Mouse (Mus musculus) gastrocnemius, postnatal 14 days (tissue): ENCODE data around the gene Zbtb7b. TPM values are rescaled to one million over a fixed set of nuclear protein-coding genes. Genes with fewer than 3 reads are reported as not detected.

Experiments used
- DNase-seq: peaks from one replicate; pipeline ENCODE4 v3.0.0; 2021; ENCODE audit warnings: mixed read lengths
- intact Hi-C: fragments of 180-260 bp; cut with DNase I; formaldehyde crosslinking; loops from one replicate; pipeline ENCODE4 v1.15.1; 2025; ENCODE audit warnings: low total_unique reads
- total RNA-seq, 2 experiments: library from RNA; stranded (reverse); gene quantifications; 2 replicates each; pipeline ENCODE4 v1.2.3; 2021

Gene Zbtb7b
- total RNA-seq, 2 experiments from 2014 or later = 18.4 to 24.0 TPM

DNA sequence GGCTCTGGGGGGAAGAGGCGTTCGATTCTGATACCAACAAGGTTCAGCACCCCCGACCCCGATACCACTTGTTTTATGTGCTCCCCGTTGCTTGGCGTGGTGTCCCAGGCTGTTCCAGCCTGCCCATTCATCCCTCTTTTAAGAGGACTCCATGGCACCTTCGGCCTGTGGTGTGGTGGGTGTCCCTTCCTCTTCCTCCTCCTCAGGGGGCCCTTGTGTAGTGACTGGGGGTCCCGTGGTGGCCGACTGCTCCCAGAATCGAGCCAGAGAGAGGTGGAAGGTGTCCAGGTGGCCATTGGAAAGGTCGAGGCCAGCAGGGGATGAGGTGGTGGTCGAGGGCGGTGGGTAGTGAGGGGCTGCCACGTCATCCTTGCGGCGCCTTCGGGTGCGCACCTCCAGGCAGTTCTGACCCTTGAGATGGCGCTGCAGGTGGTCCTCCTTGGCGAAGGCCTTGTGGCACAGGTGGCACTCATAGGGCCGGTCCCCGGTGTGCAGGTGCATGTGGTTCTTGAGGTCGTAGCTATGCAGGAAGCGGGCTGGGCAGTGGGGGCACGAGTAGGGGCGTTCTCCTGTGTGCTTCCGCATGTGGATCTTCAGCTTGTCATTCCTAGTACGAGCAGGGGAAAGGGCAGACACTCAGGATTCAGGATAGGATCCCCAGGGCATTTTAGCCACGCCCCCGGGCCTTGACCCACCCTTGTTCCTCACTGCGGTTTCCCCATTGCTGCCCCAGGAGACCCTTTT, 15.0 kb downstream of the Zbtb7b start:
- no peak for DNase-seq
- intact Hi-C loops = loop anchor here (10.0 kb wide), 1 partner anchor 105 kb away; no protein-coding TSS in a partner anchor

DNA sequence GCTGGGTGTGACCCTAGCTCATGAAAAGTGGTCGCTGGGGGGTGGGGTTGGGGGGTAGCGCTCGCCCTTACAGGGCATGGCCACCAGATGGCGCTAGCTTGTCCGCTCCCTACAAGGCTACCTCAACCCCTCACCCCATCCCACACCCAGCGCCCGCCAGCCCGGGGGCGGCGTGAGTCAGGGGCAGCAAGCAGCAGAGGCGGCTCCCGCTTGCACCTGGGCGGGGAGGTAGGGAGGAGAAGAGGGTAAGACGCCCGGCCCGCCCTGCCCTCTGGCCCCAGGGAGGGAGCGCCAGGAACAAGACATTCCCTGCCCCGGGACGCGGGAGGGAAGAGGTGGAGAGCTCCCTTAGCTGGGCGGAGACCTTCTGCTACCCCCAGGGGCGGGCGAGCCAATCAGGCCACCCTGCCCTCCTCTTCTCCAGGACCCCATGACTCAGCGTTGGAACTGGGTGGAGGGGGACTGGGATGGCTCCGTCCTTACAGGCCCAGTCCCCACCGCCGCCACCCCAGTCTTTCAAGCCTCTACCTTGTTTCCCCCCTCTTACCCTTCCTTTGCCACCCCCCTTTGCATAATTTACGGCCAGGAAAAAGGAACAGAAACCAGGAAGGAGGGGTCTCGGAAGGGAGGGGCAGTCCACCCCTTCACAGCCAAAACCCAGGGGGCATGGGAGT, 16.0 kb downstream of the Zbtb7b start:
- intact Hi-C loops = loop anchor here (10.0 kb wide), 1 partner anchor 106 kb away; no protein-coding TSS in a partner anchor
- peak; percentile 78 for DNase-seq

DNA sequence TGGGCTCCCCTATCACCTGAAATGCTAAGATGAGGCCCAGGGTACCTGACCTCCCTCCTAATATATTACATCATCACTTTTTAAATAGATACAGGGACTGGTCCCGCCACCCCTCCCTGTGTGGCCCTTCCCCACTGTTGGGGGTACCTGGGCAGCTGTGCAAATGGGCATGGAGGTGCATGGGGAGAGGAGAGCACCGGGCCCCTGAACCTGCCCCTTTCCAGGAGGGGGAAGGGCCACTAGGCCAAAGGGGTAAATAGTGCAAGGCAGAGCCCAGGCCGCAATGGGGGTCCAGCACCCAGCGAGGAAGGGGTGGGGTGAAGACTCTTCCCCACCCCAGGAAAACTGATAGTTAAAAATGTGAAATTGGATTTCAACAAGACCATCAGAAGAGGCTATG, 16.7 kb downstream of the Zbtb7b start:
- no peak for DNase-seq
- intact Hi-C loops = loop anchor here (10.0 kb wide), 1 partner anchor 107 kb away; no protein-coding TSS in a partner anchor

DNA sequence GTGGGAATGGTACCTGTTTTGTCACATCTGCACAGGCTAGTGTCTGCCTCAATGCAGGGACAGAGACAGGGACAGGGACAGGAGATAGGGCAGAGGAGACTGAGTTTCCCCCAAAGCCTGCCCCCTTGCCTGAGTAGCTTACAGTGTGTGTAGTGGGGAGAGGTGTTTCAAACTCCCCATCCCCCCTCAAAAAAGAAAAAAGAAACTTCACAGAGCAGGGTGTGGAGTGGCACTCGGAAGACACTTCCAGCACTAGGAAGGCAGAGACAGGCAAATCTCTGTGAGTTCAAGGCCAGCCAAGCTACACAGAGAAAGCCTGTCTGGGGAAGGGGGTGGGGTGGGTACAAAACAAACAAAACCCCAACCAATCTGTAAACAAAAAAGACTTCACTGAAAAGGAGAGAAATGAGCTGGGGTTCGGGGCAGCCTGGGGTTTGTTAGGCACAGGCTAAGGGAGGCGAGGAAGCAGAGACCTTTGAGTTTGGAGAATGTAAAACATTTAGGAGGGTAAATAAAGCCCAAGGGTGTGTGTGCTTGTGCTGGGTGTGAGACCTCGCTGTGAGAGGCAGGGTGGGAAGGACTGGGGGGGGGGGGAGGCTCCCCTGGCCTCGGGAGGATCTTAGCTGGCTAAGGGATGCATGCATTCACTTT, 20.9 kb downstream of the Zbtb7b start:
- DNase-seq = no peak
- intact Hi-C loops = loop anchor here (10.0 kb wide), 1 partner anchor 111 kb away; no protein-coding TSS in a partner anchor

DNA sequence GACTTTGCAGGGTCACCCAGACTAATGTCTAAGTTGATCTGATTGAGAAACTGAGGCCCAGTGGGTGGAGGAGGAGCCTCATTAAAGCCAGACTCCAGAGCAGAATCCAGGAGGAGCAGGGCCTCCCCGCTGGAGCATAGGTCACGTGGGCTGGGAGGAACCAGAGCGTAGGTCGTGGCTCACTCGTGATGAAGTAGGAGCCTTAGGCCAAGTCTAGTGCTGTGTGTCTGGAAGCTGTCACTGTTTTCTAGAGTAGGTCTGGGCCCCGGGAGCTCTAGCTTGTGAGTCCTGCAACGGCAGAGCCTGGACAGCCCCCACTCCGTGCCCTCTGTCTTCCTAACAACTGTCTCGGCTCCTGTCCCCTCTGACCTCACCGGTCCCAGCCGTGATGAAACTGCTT, 27.2 kb downstream of the Zbtb7b start:
- intact Hi-C loops = no loop called here
- no peak for DNase-seq

DNA sequence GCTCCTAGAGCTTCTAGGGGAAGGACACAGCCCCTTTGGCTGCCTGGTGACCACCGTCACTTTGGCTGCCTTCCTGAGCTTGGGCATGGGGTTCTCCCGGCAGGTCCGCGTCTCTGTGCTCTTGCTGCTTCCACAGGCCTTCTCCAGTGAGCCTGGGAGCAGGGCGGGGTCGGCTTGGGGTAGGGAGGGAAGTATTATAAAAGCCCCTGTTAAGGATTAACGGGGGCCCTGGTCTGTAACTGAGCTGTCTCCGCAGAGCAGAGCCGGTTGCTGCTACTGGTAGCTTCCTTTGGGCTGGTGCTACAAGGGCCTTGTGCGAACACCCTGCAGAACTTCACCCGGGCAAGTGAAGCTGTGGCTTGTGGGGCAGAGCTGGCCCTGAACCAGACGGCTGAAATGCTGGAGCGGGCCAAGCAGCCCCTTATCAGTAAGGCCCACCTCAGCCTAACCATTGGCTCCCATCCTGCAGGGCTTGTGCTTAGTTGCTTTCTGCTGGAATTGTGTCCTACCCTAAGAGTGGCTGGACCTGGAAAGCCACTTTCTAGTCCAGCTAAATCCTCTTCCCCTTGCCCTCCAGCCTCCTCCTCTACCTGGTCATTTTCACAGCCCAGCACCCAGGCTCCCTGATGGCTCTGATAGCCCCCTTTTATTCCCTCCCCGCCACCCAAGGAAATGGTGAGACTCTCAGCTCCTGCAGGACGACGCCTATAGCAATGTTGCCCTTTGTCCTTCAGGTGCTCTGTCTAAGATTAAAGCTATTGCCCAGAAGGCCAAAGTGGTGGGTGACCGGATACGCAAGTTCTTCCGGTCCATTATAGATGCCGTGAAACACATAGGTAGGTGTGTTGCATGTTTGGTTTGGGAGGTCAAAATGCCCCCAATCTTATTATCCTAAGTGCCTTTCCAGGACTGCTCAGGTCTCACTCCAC, 28.8 kb downstream of the Zbtb7b start:
- DNase-seq = no peak
- intact Hi-C loops = no loop called here

DNA sequence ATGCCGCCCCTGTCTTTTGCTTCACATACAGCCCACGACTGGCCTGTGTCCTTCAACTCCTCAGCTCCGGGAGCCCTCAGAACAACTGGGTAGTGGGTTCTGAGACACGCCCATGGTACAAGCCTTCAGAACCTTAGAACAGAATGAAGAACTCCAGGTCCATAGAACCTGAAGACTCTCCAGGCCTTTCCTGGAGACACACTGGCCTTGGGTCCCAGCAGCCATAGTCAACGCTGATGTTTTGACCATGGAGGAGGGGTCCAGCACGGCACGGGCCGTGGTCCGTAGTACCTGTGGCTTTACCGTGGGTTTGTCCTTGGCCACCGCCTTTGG, 29.5 kb downstream of the Zbtb7b start, which contains the start of gene Dcst1:
Dcst1 (minus strand) TSS at position 101 of the 333 bp plus-strand sequence.
- intact Hi-C loops = no loop called here
- DNase-seq = no peak

DNA sequence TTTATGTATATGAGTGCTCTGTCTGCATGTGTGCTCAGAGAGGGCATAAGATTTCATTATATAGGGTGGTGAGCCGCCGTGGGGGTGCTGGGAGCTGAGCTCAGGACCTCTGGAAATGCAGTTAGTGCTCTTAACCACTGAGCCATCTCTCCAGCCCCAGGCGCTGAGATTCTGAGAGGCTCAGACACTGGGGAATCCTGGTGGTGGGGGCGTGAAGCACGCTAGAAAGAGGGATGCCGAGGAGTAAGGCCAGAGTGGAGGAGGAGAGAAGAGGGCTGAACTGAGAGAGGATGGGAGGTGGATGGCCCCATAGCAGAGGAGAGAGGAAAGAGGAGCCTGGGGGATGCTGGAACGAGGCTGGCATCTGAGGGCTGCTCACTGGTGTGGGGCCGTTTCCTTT, 29.9 kb downstream of the Zbtb7b start:
- intact Hi-C loops = no loop called here
- DNase-seq = no peak

DNA sequence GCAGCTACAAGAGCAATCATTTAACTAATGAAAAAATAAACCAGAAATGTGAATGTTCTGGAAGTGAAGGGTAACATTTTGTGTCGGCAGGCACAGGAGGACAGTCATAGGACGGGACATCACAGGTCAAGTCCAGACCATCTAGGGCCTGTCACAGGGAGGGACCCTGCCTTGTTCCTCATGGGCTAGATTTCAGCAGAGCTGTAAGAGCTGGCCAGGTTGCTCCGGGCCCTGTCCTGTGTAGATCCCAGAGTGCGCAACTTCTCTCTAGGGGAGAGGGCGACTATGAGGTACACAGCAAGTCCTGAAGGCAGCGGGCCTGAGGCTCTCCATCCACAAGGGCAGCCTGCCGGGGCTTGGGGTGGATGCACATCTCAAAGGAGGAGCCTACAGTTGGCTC, 32.9 kb downstream of the Zbtb7b start, which contains the start of gene Dcst2:
Dcst2 (plus strand) TSS at position 301 of the 400 bp plus-strand sequence.
- intact Hi-C loops = no loop called here
- no peak for DNase-seq

DNA sequence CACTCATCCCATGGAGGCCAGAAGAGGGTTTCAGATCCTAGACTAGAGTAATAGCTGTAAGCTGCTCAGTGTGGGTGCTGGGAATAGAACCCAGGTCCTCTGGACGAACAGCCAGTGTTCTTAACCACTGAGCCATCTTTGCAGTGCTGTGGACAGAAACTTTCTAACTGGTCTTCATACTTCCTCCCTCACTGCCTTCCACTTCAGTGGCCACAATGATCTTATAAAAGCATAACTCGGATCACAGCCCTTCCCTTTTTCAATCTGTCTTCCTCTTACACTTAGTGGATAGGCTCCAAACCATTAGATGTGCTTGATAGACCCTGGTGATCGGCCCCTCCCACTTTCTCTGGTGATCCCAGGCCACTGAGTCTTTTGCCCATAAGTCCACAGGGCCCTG, 34.3 kb downstream of the Zbtb7b start:
- DNase-seq = no peak
- intact Hi-C loops = no loop called here

DNA sequence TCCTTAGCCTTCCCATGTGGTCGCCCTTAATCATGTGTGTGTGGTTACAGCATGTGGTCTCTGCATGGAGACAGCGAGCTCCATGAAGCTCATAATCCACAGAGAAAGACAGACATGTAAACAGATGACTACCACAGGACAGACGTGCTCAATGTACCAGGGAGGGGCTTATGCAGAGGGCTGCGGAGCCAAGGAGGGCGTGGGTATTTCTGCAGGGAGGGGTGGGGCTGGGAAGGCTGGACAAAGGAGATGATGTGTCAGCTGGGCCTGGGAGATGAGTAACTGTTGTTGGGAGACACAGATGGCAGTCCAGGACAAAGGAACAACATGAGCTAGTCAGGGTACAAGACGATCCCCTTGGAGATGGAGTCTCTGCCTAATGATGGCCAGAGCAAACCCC, 34.9 kb downstream of the Zbtb7b start:
- DNase-seq = no peak
- intact Hi-C loops = loop anchor here (5.0 kb wide), 1 partner anchor 42 kb away; no protein-coding TSS in a partner anchor

DNA sequence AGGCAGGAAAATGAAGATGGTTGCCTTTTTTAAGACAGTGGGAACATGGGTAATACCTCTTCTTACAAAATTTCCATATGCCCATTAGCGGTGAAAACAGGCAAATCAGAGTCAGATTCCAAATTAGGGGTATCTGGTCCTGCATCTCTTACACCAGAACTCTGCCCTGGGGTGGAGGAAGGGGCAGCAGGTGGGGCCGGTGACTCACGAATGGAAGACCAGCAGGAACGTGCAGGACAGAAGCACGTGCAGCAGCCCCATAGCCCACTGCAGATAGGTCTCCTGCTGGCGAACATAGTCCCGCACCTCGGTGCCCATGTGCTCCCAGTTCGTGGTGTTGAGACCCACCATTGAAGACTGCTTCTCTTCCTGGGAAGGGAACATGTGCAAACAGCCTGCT, 38.5 kb downstream of the Zbtb7b start:
- intact Hi-C loops = loop anchor here (5.0 kb wide), 1 partner anchor 39 kb away; no protein-coding TSS in a partner anchor

DNA sequence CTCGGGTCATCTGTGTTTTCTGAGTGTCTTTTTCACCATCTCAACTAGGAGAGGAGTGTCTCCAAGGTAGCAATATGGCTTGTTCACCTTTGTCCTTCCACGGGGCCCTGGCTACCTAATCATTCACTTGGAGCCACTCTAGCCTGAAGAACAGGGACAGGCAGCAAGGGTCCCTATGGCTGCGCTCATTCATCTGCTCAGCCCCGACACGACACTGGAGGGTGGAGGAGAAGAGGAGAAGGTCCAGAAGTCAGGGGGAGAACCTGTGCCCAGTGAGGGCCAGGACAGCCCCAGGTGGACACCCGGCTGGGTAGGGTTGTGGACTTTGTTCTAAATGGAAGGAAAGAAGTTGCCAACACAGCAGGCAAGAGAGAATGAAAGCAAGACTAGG, 39.1 kb downstream of the Zbtb7b start:
- DNase-seq = no peak
- intact Hi-C loops = loop anchor here (5.0 kb wide), 1 partner anchor 38 kb away; no protein-coding TSS in a partner anchor

More for the DNA sequence above, 38.5 kb downstream of the Zbtb7b start:
- no peak for DNase-seq

DNA sequence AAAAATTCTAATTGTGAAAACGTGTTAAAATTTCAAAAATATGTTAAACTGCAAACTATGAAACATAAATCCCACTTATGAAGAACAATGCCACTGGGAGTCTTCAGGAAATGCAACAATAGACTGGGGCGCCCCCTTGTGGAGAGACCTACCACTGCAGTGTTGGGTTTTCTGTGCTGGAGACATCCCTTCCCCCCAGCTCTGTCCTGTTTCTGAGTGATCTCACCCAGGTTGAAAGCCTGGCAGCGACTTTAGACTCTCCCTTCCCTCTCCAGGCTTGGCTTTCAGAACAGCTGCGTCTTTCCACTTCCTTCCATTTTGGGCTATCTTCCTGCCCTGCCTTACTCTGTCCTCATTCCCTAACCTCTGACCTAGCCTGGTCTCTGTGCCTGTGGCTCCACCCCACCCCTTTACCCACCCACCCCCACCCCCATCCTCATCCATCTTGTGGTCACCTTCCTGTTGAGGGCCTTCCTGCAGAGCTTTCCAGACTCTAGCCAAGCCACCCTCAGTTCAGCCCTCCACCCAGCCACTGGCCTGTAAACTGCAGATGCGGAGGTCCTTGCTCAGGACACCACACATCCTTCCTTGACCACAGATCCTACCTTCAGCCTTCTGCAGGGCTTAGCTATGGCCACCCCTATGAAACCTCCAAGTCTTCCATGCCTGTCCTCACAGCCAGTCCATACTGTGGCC, 39.6 kb downstream of the Zbtb7b start:
- intact Hi-C loops = loop anchor here (5.0 kb wide), 1 partner anchor 38 kb away; no protein-coding TSS in a partner anchor
- DNase-seq = peak; percentile 81

DNA sequence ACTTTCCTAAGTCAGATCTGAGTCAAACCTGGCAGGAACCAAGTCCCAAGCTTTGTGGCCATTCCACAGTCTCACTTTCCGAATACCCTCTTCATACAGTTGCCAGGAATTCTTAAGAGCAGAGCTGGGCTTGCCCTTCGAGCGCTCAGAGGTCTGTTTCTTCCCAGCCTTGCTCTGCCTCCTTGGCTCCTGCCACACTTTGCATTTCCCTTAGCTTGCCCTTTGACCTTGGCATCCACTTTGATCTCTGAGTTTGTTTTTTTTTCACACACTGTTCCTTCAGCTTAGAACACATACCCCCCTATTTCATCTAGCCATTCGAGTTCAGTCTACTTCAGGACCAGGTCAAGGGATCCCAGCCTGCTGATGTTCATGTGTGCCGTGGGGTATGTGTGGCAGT, 43.3 kb downstream of the Zbtb7b start:
- no peak for DNase-seq
- intact Hi-C loops = no loop called here

DNA sequence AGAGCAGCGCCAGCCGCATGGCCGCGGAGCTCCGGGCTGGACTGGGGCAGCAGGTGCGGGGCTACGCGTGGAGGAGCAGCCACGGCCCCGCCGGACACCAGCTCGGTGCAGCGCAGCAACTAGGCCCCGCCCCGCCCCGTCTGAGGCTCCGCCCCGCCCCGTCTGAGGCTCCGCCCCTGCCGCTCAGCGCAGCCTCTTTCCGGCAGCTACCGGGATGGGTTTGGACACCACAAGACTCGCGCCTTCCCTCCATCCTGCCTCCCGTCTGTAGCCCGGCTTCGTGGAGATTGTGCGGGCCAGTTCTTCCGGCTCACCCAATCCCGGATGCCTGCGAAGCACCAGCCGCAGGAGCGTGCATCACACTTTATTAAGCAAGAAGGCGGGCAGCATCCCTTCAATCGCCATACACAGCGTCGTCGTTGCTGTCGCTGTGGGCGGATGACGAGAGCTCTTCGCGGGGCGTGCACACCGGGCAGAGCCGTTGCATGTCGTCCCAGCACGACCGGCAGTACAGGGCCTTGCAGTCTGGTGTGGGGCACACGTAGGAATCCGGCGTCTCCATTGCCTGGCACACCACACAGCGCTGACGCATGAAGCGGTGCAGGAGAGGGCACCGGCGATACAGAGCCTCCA, 44.6 kb downstream of the Zbtb7b start, which contains the start of gene Adam15:
Adam15 (minus strand) TSS at position 128 of the 633 bp plus-strand sequence.
- intact Hi-C loops = loop anchor here (10.0 kb wide), 1 partner anchor 135 kb away; no protein-coding TSS in a partner anchor
- peak; percentile 89 for DNase-seq

DNA sequence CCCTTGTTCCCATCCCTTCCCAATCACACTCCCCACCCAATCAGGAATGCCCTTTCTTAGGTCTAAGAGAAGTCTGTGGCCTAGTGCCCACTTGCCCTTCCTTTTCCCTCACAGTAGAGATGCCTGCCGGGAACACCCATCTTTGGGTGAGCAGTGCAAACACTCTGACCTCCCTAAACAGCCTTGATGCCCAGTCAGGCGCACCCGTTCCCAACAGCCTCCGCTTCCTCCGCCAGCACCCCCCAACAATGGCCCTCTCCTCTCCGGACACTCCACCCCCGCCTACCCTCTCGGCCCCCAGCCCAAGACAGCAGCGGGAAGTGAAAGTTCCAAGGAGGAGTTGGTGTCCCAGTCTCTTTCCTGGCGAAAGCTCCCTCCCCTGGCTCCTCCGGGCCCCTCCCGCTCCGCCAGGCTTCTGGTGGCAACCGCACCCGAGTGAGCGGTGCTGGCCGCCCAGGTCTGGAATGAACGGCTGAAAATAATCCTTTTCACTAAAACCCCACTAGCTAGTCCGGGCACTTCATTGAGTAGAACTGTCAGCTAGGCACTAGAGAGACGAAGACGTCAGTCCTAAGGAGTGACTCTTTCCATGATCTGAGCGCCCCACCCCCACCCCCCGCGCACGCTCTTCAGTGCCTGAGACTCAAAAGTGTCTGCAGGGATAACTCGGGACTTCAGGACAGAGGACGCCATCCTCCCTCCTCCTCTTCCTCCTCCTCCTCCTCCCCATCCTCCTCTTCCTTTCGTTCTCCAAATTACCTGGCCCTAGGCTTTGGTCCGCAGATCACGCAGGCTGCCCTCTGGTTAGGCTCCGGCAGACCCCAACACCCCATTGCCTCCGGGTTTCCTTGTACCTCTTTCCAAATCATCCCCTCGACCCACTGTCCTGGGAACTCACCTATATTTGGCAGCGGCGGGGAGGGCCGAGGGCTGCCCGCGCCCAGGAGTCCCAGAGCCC, 45.4 kb downstream of the Zbtb7b start:
- intact Hi-C loops = loop anchor here (10.0 kb wide), 1 partner anchor 136 kb away; no protein-coding TSS in a partner anchor
- peak; percentile 67 for DNase-seq
